Mouse (Mus musculus): Measurements from ENCODE around the gene Gm49403. TPM values are rescaled to one million over a fixed set of nuclear protein-coding genes. Genes with fewer than 3 reads are reported as not detected.
"Not testable (repeated sequence)": the region's sequence is repeated elsewhere in the genome, so short reads cannot be mapped to it uniquely, and the experiment has no call there.

The Gm49403 gene
- polyA plus RNA-seq, 1 experiment from 2014 or later = not detected

GRCm38 (mm10) chr19:8850402-8850901 lies 33.3 kb upstream of the Gm49403 start, which contains the start of gene Lrrn4cl:
Gene Lrrn4cl (plus strand): TSS chr19:8850768.
- no peak within 1 kb of the TSS for H3K4me3 ChIP-seq (replicated peaks)
- peak; percentile 52 for ATAC-seq (ENCODE audit: insufficient read depth, low FRiP score, low read depth)
- H3K27ac ChIP-seq = peak within 1 kb of the TSS; percentile 31

GRCm38 (mm10) chr19:8851639-8852038 lies 32.1 kb upstream of the Gm49403 start:
- no peak overlapping the region for H3K4me3 ChIP-seq (replicated peaks)
- H3K4me1 ChIP-seq = 0 out of 2 replicates have a peak, but pooled peaks cover 9% of the 10 kb centered on the region
- H3K27ac ChIP-seq = no peak overlapping the region
- H3K9me3 ChIP-seq = no peaks in the 10 kb centered on the region
- H3K27me3 ChIP-seq (replicated peaks) = no peaks in the 10 kb centered on the region
- H3K4me2 ChIP-seq = no peak overlapping the region
- no peak overlapping the region for H3K9ac ChIP-seq
- no peak for ATAC-seq (ENCODE audit: insufficient read depth, low FRiP score, low read depth)
- 0 out of 2 replicates have a peak, but pooled peaks cover 1% of the 10 kb centered on the region for H3K36me3 ChIP-seq
- 50% methylated on average over 7 of the region's 7 CpGs for WGBS

More at GRCm38 (mm10) chr19:8850402-8850901, 33.3 kb upstream of the Gm49403 start, which contains the start of gene Lrrn4cl:
- Histone ChIP-seq H3K27me3 (replicated peaks) (no peaks in the 10 kb centered on the region), H3K4me1 (0 out of 2 replicates have a peak, but pooled peaks cover 9% of the 10 kb centered on the region), H3K9ac (no peak within 1 kb of the TSS), H3K36me3 (peaks cover 12% of the 10 kb centered on the region), H3K9me3 (no peaks in the 10 kb centered on the region), H3K4me2 (peak within 1 kb of the TSS; percentile 26)
- WGBS = 22% methylated on average over 7 of the region's 7 CpGs

DNA sequence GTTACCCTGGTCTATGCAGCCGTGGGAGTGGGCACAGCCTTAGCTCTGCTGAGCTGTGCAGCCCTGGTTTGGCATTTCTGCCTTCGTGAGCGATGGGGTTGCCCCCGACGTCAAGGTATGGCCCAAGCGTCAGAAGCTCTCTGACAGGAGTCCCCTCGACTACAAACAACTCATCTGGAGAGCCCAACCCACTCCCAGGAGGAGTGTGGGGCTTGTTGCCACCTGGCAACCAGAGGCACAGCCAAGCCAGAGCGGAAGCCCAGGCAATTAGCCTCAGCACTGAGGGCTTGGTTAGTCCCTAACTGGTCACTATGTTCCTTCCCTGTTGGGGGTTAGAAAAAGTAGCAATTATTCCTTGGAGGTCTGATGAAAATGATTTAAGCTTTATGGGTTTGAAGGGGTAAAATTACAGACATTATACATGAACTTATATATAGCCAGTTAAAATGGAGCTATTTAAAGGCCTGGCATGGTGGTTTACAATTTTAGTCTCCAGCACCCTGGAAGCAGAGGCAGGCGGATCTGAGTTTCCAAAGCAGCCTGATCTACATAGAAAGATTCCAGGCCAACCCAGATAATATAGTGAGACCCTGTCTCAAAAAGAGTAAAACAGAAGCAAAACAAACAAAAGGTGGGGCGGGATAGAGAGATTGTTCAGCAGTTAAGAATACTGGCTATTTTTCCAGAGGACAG lies 31.3 kb upstream of the Gm49403 start:
- no peak overlapping the region for H3K9ac ChIP-seq
- H3K4me1 ChIP-seq = 0 out of 2 replicates have a peak, but pooled peaks cover 9% of the 10 kb centered on the region
- H3K27me3 ChIP-seq (replicated peaks) = no peaks in the 10 kb centered on the region
- WGBS = 56% methylated on average over 10 of the region's 10 CpGs
- no peaks in the 10 kb centered on the region for H3K9me3 ChIP-seq
- H3K27ac ChIP-seq = no peak overlapping the region
- no peak overlapping the region for H3K4me2 ChIP-seq
- H3K36me3 ChIP-seq = no peaks in the 10 kb centered on the region
- ATAC-seq (ENCODE audit: insufficient read depth, low FRiP score, low read depth) = no peak
- H3K4me3 ChIP-seq (replicated peaks) = no peak overlapping the region

- no peak for ATAC-seq (ENCODE audit: insufficient read depth, low FRiP score, low read depth)
- no peaks in the 10 kb centered on the region for H3K27me3 ChIP-seq (replicated peaks)
- no peak overlapping the region for H3K4me2 ChIP-seq
- no peak overlapping the region for H3K27ac ChIP-seq
- H3K4me1 ChIP-seq = 0 out of 2 replicates have a peak, but pooled peaks cover 9% of the 10 kb centered on the region
- H3K36me3 ChIP-seq = no peaks in the 10 kb centered on the region
- no peak overlapping the region for H3K9ac ChIP-seq
- no peaks in the 10 kb centered on the region for H3K9me3 ChIP-seq
- WGBS = 76% methylated on average over 3 of the region's 3 CpGs
- H3K4me3 ChIP-seq (replicated peaks) = no peak overlapping the region
Observed at GRCm38 (mm10) chr19:8853117-8853516, 30.6 kb upstream of the Gm49403 start.

DNA sequence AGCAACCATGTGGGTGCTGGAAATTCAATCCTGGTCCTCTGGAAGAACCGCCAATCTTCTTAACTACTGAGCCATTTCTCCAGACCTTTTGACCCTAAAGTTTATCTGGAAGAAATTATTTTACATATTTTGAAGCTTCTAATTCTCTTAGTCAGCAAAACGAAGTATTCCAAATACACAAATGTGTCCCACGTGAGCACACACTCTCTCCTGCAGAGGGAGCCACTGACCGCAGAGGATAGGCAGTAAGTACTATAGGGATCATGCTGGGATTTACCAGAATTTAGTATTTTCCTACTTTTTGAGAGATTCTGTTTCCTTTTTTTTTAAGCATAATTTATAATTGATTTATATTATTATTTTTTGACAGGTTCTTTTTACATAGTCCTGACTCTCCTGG lies 26.0 kb upstream of the Gm49403 start:
- Histone ChIP-seq H3K27me3 (replicated peaks) (no peaks in the 10 kb centered on the region), H3K4me2 (no peak overlapping the region), H3K4me3 (replicated peaks) (no peak overlapping the region), H3K36me3 (no peaks in the 10 kb centered on the region), H3K9me3 (no peaks in the 10 kb centered on the region), H3K27ac (no peak overlapping the region), H3K4me1 (no peaks in the 10 kb centered on the region), H3K9ac (no peak overlapping the region)
- WGBS = 40% methylated on average over 4 of the region's 4 CpGs
- ATAC-seq (ENCODE audit: insufficient read depth, low FRiP score, low read depth) = no peak

DNA sequence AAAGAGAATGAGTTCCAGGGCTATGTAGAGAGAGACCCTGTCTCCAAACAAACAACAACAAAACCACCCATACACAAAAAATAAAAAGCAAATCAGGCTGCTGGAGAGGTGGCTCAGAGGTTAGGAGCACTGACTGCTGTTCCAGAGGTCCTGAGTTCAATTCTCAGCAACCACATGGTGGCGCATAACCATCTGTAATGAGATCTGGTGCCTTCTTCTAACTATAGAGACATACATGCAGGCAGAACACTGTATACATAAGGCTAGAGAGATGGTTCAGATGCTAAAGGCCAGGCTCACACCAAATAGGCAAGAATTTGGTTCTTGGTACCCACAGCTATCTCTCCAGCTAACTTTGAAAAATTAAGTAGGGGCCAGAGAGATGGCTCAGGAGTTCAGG lies 24.7 kb upstream of the Gm49403 start:
- Histone ChIP-seq H3K9ac (no peak overlapping the region), H3K9me3 (no peaks in the 10 kb centered on the region), H3K4me3 (replicated peaks) (no peak overlapping the region), H3K4me2 (no peak overlapping the region), H3K27me3 (replicated peaks) (no peaks in the 10 kb centered on the region), H3K4me1 (no peaks in the 10 kb centered on the region), H3K36me3 (no peaks in the 10 kb centered on the region), H3K27ac (no peak overlapping the region)
- ATAC-seq (ENCODE audit: insufficient read depth, low FRiP score, low read depth) = no peak
- WGBS = 15% methylated on average over 1 of the region's 1 CpGs

- H3K4me3 ChIP-seq (replicated peaks) = no peak overlapping the region
- no peak overlapping the region for H3K27ac ChIP-seq
- no peaks in the 10 kb centered on the region for H3K9me3 ChIP-seq
- no peaks in the 10 kb centered on the region for H3K4me1 ChIP-seq
- H3K27me3 ChIP-seq (replicated peaks) = no peaks in the 10 kb centered on the region
- H3K4me2 ChIP-seq = no peak overlapping the region
- no peak for ATAC-seq (ENCODE audit: insufficient read depth, low FRiP score, low read depth)
- no peaks in the 10 kb centered on the region for H3K36me3 ChIP-seq
- H3K9ac ChIP-seq = no peak overlapping the region
- 81% methylated on average over 6 of the region's 6 CpGs for WGBS
Observed at GRCm38 (mm10) chr19:8864265-8864664, 19.5 kb upstream of the Gm49403 start.

GRCm38 (mm10) chr19:8870381-8870780 lies 13.3 kb upstream of the Gm49403 start:
- not testable (repeated sequence) for H3K9me3 ChIP-seq; H3K27ac ChIP-seq; ATAC-seq (ENCODE audit: insufficient read depth, low FRiP score, low read depth); H3K27me3 ChIP-seq (replicated peaks); H3K9ac ChIP-seq; H3K4me1 ChIP-seq
- 63% methylated on average over 3 of the region's 3 CpGs for WGBS
- Histone ChIP-seq H3K4me3 (replicated peaks) (peak overlapping the region; percentile 97; the same call in 1 of the 2 replicates), H3K36me3 (peaks cover 10% of the 10 kb centered on the region), H3K4me2 (peak overlapping the region; percentile 57; the same call in 1 of the 2 replicates)

- Histone ChIP-seq H3K27ac (peak overlapping the region; percentile 45), H3K9ac (peak overlapping the region; percentile 40; the same call in 1 of the 2 replicates), H3K36me3 (peaks cover 14% of the 10 kb centered on the region), H3K4me1 (peaks cover 6% of the 10 kb centered on the region), H3K4me2 (peak overlapping the region; percentile 57), H3K9me3 (no peaks in the 10 kb centered on the region), H3K4me3 (replicated peaks) (peak overlapping the region; percentile 97), H3K27me3 (replicated peaks) (no peaks in the 10 kb centered on the region)
- 38% methylated on average over 9 of the region's 9 CpGs for WGBS
- ATAC-seq (ENCODE audit: insufficient read depth, low FRiP score, low read depth) = no peak
Observed at GRCm38 (mm10) chr19:8870838-8871237, 12.9 kb upstream of the Gm49403 start.

DNA sequence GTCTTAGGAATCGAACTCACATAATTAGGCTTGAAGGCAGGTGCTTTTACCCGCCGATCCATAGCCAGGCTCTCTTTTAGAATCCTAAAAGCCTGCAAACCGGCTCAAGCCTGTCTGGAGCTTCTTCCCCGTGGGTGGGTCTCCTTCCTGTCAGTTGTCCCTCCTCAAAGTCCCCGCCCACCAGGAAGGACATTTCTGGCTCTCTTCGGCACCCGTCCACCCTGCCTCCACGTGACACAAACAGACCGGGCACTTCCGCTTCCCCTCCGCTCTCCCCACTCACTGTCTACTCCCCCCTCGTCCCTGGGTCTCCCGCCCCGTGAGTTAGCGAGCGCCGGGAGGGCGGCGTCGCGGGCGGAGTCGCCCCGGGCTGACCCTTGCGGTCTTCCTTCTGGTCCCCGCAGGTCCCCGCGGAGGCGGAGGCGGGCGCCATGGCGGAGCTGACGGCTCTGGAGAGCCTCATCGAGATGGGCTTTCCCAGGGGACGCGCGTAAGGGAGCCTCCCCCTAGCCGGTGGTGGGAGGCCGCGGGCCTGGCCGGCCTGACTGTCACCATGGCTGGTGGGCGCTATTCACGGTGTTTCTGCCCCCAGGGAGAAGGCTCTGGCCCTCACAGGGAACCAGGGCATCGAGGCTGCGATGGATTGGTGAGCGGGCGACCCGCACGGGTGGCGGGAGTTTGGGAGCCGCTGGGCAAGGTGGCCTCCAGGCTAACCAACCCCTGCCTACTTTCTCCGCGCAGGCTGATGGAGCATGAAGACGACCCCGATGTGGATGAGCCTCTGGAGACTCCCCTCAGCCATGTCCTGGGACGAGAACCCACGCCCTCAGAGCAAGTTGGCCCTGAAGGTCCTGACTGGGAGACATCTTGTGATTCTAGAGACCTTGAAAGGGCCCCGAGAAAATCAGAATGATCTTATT lies 12.2 kb upstream of the Gm49403 start, which contains the start of gene Ubxn1:
Ubxn1 (plus strand) TSS at position 230 of the 920 bp plus-strand sequence.
- Histone ChIP-seq H3K36me3 (peaks cover 18% of the 10 kb centered on the region), H3K4me1 (peaks cover 6% of the 10 kb centered on the region), H3K4me2 (peak within 1 kb of the TSS; percentile 87), H3K27ac (peak within 1 kb of the TSS; percentile 84), H3K4me3 (replicated peaks) (peak within 1 kb of the TSS; percentile 97), H3K27me3 (replicated peaks) (no peaks in the 10 kb centered on the region), H3K9ac (peak within 1 kb of the TSS; percentile 94), H3K9me3 (no peaks in the 10 kb centered on the region)
- ATAC-seq (ENCODE audit: insufficient read depth, low FRiP score, low read depth) = peak; percentile 97
- under 1% methylated on average over 59 of the region's 59 CpGs for WGBS

GRCm38 (mm10) chr19:8872266-8872840 lies 11.4 kb upstream of the Gm49403 start:
- H3K27ac ChIP-seq = peak overlapping the region; percentile 84
- 59% methylated on average over 10 of the region's 10 CpGs for WGBS
- H3K9ac ChIP-seq = peak overlapping the region; percentile 94
- ATAC-seq (ENCODE audit: insufficient read depth, low FRiP score, low read depth) = no peak
- H3K4me3 ChIP-seq (replicated peaks) = peak overlapping the region; percentile 97
- peaks cover 24% of the 10 kb centered on the region for H3K36me3 ChIP-seq
- H3K4me1 ChIP-seq = peaks cover 6% of the 10 kb centered on the region
- H3K9me3 ChIP-seq = no peaks in the 10 kb centered on the region
- H3K27me3 ChIP-seq (replicated peaks) = no peaks in the 10 kb centered on the region
- H3K4me2 ChIP-seq = peak overlapping the region; percentile 87
